Mouse (Mus musculus): ENCODE measurements at regions not wholly inside any gene's neighbourhood (a gene's known extent, or its start where the extent isn't known, plus 50 kb on each side); places are given as distances from the start of the nearest gene placed in this dataset.

DNA sequence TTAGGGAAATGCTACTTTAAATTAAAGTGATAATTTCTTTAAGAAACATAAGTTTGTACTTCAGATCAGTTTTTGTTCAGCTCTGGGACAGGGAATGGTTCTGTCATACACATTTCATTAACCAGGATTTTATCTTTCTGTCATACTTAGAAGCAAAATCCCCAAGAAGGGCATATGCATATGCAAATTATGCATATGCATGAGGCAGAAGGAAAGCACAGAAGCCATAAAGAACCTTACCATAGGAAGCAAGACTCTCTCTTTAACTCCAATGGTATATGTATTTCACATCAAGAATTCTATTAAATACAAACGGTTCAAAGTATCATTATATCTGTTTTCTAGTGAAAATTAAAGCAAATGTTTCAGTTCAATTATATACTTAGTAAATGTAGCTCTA is 381.5 kb downstream of the Kcnj3 start:
- no peak for DNase-seq (ENCODE audit: low read depth, low spot score)

GRCm38 (mm10) chr2:55818220-55818619 is 382.4 kb downstream of the Kcnj3 start:
- peak; percentile 80 for DNase-seq (ENCODE audit: low read depth, low spot score)

GRCm38 (mm10) chr2:55822726-55823125 is 387.0 kb downstream of the Kcnj3 start:
- DNase-seq (ENCODE audit: low read depth, low spot score): no peak

DNA sequence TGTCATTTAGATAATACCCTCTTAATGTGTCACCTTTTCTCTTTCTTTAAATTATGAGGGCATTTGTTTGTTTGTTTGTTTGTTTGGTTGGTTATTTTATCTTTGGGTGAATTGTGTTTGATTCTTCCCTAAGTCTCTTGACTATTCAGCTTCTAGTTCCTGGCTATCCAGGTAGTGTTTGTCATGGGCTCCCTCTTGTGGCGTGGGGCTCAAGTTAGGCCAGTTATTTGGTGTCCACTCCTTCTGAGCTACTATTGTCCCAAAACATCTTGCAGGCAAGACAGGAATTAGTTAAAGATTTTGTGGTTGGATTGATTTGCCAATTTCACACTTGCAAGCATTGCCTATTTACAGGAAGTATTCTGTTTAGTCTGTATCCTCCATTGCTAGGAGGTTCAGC is 405.8 kb downstream of the Kcnj3 start:
- DNase-seq (ENCODE audit: low read depth, low spot score): peak; percentile 39

DNA sequence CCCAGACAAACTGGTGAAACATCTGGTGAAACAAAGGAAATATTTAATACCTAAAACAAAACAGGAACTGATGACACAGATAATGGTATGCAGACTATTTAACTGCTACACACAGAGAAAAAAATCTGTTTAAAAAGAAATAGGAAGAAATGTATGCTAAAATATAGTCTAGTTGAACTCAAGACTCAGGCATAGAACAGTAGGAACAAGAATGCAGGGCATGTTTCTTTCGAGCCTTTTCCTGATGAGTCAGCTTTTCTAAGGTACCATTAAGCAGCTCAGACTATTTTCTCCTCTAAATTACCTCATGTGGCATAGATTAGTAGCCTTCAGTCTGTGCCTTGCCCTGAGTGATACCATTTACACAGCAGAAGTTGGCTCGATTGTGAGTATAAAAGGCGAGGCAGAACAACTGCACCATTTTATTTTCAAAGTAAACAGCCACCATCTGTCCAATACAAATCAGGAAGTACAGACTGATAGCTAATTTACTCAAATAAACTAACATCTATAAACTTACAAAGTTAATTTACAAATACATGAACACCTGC is 411.1 kb downstream of the Kcnj3 start:
- DNase-seq (ENCODE audit: low read depth, low spot score): no peak

GRCm38 (mm10) chr2:55862479-55862878 is 426.7 kb downstream of the Kcnj3 start:
- DNase-seq (ENCODE audit: low read depth, low spot score): peak; percentile 50

DNA sequence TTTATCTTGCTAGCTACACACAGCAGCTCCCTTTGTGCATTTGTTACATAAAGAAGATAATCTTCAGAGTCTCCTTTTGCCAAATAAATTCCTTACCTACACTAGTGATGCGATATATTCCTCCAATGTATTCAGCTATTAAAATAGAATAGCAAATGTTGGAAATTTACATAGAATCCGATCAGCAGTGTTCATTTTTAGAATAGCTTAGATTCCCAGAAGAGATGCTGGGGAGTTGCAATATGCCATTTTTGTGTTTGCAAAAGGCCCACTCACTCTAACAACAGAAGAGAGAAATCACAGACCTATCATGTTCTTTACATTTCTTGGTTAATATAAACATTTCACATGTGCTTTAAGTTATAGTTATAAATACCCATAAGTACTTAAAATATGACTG is 454.2 kb downstream of the Kcnj3 start:
- peak; percentile 69 for DNase-seq (ENCODE audit: low read depth, low spot score)

GRCm38 (mm10) chr2:55892821-55893535 is 457.2 kb downstream of the Kcnj3 start:
- peak; percentile 36 for DNase-seq (ENCODE audit: low read depth, low spot score)

- DNase-seq (ENCODE audit: low read depth, low spot score): peak; percentile 31
Measured at GRCm38 (mm10) chr2:55920294-55920693, 484.5 kb downstream of the Kcnj3 start.

Measured in telencephalon, adult 2 months (tissue).